Mouse (Mus musculus): Measurements from ENCODE around the gene Ercc4. TPM values are rescaled to one million over a fixed set of nuclear protein-coding genes. Genes with fewer than 3 reads are reported as not detected.
A peak's percentile ranks its signal among the peaks of the same experiment; 100 is the strongest.
"Not testable (repeated sequence)": the region's sequence is repeated elsewhere in the genome, so short reads cannot be mapped to it uniquely, and the experiment has no call there.

Gene Ercc4
- polyA plus RNA-seq (2015; fragmentation: Nextera tagmentation; extraction: Ambion mirVana), result 14.9 and 15.7 TPM in 2 replicates

DNA sequence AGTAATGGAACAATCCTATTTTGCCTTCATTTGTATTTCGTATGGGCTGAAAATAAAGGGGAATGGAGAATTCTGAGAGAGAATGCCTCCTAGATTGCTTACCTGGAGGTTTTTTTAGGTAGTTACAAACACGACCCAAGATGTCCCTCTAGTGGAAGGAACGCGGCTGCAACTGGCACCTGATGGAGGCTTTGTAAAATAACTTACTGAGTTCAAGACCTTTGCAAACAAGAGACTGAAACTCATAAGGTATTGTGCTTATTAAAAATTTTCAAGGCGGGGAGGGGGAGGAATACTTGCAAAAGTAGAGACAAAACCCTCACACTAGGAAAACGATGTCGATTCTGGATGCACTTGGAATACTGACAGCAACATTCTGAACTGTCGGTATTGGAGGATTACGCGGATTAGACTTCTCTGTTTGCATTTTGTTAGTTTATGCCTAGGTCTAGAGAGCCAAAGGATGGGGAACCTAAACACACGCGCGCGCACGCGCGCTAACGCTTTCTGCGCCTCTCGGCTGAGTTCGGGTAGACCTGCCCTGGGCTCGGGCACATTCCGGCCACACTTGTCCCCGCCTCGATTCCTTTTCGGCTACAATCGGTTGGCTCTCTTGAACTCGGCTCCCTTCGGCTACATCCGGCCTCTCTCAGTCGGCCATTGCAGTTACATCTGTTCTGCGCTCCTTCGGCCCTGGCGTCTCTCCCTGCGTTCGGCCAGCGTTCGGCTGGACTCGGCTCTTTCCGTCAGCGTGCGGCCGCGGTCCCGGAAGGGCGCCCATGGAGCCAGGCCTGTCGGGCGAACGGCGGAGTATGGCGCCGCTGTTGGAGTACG is at the start of gene Ercc4:
Gene Ercc4 (plus strand): TSS at position 529 of the 834 bp plus-strand sequence.
- Histone ChIP-seq H3K27me3 (no peaks in the 10 kb centered on the region), H3K27ac (peak within 1 kb of the TSS; percentile 93), H3K9me3 (no peaks in the 10 kb centered on the region), H3K4me2 (peak within 1 kb of the TSS; percentile 72), H3K36me3 (peaks cover 19% of the 10 kb centered on the region), H3K9ac (peak within 1 kb of the TSS; percentile 97), H3K4me1 (replicated peaks) (peaks cover 9% of the 10 kb centered on the region), H3K4me3 (peak within 1 kb of the TSS; percentile 70)
- WGBS, result 1% methylated on average over 53 of the region's 53 CpGs
- ATAC-seq (ENCODE audit: low FRiP score), result peak; percentile 99

DNA sequence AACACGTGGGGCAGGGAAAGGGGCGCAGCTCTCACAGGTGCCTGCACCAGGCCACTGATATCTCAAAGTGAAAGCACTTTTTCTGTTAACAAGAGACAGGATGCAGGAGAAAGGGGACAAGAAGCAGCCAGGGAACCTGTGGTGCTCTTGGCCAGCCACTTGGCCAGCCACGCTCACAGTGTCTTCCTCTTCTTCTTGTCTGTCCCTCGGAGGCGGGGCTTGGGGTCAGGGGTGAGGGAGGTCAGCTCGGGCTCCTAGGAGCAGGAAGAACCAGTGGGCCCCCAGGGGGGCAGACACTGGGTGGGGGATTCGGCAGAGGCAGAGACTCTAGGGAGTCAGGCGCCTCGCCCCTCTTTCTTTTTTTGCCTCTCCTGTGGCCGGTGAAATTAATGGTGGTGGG is 48.4 kb upstream of the Ercc4 start:
- ATAC-seq (ENCODE audit: low FRiP score), result no peak
- no peak overlapping the region for H3K4me2 ChIP-seq
- no peaks in the 10 kb centered on the region for H3K27me3 ChIP-seq
- H3K27ac ChIP-seq, result no peak overlapping the region
- no peak overlapping the region for H3K4me3 ChIP-seq
- no peak overlapping the region for H3K9ac ChIP-seq
- H3K4me1 ChIP-seq (replicated peaks), result no peaks in the 10 kb centered on the region; the same call in 1 of the 2 replicates
- no peaks in the 10 kb centered on the region for H3K9me3 ChIP-seq
- WGBS, result 32% methylated on average over 9 of the region's 10 CpGs
- H3K36me3 ChIP-seq, result no peaks in the 10 kb centered on the region

DNA sequence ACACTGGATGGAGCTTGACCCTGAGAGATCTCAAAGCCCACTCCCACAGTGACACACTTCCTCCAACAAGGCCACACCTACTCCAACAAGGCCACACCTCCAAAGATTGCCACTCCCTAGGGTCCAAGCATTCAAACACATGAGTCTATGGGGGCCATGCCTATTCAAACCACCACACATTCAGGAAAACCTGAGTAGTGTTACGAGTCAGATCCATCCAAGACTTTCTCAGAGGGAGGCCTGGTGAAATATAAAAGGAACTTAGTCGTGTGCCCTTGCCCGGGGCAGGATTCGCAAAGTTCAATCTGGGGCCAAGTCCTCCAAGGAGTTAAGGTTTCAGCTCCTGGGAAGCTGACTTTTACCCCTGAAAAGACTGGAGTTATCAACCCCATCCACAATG is 35.3 kb upstream of the Ercc4 start:
- ATAC-seq (ENCODE audit: low FRiP score), result no peak
- Histone ChIP-seq H3K9ac (no peak overlapping the region), H3K4me1 (replicated peaks) (0 out of 2 replicates have a peak, but pooled peaks cover 2% of the 10 kb centered on the region), H3K4me3 (no peak overlapping the region), H3K4me2 (no peak overlapping the region), H3K9me3 (no peaks in the 10 kb centered on the region), H3K27ac (no peak overlapping the region), H3K27me3 (no peaks in the 10 kb centered on the region), H3K36me3 (no peaks in the 10 kb centered on the region)
- 75% methylated on average over 4 of the region's 4 CpGs for WGBS

DNA sequence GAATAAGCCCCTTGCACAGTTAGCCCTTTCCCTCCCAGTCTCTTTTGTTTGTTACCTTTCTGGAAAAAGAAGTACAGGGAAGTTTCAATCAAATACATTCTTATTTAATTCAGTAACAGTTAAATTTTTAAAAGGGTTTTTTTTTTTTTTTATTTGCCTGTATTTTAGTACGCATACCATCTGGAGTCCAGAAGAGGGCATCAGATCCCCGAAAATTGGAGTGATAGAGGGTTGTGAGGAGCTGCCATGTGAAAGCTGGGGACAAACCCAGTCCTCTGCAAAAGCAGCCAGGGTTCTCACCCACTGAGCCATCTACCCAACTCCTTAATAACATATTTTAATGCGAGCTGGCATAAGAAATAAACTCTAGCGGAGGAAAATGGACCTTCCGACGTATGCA is 29.3 kb upstream of the Ercc4 start:
- no peak overlapping the region for H3K4me2 ChIP-seq
- no peak overlapping the region for H3K27ac ChIP-seq
- no peaks in the 10 kb centered on the region for H3K27me3 ChIP-seq
- no peaks in the 10 kb centered on the region for H3K9me3 ChIP-seq
- H3K4me1 ChIP-seq (replicated peaks), result 0 out of 2 replicates have a peak, but pooled peaks cover 4% of the 10 kb centered on the region
- H3K36me3 ChIP-seq, result no peaks in the 10 kb centered on the region
- no peak overlapping the region for H3K9ac ChIP-seq
- no peak for ATAC-seq (ENCODE audit: low FRiP score)
- no peak overlapping the region for H3K4me3 ChIP-seq
- 74% methylated on average over 6 of the region's 6 CpGs for WGBS

DNA sequence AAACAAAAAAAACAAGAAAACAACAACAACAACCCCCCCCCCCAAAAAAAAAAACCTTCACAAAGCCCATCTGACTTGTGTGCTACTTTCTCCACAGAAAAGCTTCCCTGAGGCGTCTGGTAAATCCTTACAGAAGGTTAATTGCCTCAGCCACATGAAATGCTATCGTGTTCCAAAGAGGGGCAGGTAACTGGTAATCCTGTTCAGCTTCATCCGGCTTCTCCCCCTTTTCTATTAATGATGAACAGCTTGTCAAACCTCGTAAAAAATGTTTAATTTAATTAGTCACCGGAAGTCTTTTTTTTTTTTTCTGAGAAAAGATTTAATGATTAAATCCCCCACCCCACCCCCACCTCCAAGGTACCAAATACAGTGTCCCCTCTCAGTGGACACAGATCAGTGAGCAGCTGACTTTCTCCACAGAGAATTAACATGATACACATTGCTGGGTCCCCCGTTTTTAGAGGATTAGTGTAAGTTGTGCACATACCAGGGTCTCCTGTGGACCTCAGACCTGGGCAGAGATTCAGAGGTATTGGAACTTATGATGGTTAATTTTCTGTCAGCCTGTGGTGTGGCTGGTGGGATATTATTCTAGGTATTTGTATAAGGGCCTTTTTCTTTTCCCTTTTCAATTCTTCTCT is 26.2 kb upstream of the Ercc4 start:
- Histone ChIP-seq H3K27ac (no peak overlapping the region), H3K36me3 (no peaks in the 10 kb centered on the region), H3K27me3 (no peaks in the 10 kb centered on the region), H3K4me1 (replicated peaks) (0 out of 2 replicates have a peak, but pooled peaks cover 4% of the 10 kb centered on the region), H3K4me2 (no peak overlapping the region), H3K9ac (no peak overlapping the region), H3K4me3 (no peak overlapping the region), H3K9me3 (no peaks in the 10 kb centered on the region)
- 75% methylated on average over 6 of the region's 6 CpGs for WGBS
- ATAC-seq (ENCODE audit: low FRiP score), result no peak

DNA sequence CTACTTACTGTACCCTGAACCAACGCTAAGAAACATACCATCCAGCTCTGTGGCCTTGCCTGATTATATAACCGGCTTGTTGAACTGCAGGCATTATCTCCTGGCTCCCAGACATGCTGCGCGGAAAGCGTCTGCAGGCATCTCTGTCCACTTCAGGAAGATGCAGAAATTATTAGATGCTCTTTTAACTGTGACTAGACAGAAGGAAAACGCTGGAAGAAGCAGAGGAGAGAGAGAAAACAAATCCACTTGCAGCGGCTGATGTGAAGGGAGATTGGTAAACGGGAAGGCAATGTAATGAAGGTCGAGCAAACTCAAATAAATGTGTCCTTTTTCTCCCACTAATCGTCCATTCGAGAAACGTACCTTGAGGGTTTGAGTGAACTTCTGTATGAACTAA is 1.1 kb upstream of the Ercc4 start:
- H3K9ac ChIP-seq, result 0 out of 2 replicates have a peak overlapping the region, but pooled peaks have one; percentile 97
- peaks cover 9% of the 10 kb centered on the region for H3K4me1 ChIP-seq (replicated peaks)
- H3K4me2 ChIP-seq, result no peak overlapping the region
- no peak overlapping the region for H3K27ac ChIP-seq
- ATAC-seq (ENCODE audit: low FRiP score), result no peak
- peaks cover 11% of the 10 kb centered on the region for H3K36me3 ChIP-seq
- H3K4me3 ChIP-seq, result no peak overlapping the region
- no peaks in the 10 kb centered on the region for H3K9me3 ChIP-seq
- 89% methylated on average over 12 of the region's 12 CpGs for WGBS
- H3K27me3 ChIP-seq, result no peaks in the 10 kb centered on the region

DNA sequence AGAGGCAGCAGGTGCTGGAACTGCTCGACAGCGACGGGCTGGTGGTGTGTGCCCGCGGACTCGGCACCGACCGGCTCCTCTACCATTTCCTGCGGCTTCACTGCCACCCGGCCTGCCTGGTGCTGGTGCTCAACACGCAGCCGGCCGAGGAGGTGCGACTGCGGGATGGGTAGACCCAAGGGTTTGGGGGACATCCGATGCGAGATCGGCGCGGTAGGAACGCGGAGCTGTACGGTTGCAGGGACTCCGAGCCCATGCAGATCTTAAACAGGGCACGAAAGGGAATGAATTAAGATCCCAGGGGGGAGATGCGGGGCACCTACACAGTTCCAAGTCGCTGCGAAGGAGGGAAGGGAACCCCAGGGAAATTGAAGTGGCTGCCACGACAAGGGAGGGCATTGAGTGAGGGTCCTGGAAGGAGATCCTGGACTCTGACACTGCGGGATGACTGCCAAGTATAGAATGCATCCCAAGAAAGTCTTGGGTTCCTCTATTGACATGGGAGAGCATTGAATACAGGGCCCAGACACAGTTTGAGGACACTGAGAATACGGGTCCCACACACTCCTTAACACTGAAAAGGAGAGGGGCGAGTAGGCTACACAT is 609 bp downstream of the Ercc4 start:
- Histone ChIP-seq H3K9me3 (no peaks in the 10 kb centered on the region), H3K4me3 (peak overlapping the region; percentile 70), H3K4me2 (peak overlapping the region; percentile 72), H3K4me1 (replicated peaks) (peaks cover 9% of the 10 kb centered on the region), H3K27ac (peak overlapping the region; percentile 93), H3K36me3 (peaks cover 27% of the 10 kb centered on the region), H3K9ac (peak overlapping the region; percentile 97), H3K27me3 (no peaks in the 10 kb centered on the region)
- WGBS, result under 1% methylated on average over 32 of the region's 32 CpGs
- no peak for ATAC-seq (ENCODE audit: low FRiP score)

DNA sequence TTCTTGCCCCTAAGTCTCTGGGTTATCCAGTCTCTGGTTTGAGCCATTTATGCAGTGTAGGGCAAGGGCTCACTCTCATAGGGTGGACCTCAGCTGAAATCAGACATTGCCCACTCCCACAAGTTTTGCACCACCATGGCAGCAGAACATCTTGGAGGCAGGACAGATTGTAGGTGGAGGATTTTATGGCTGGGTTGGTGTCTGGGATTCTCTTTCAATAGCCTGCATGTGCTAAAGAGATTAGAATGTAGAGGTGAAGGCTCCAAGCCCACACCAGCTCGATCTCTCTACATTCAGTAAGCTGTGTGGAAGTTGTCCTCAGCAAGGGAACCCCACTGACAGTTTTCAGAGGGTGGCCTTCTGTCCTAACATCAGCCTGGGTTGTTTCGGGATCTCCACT is 5.3 kb downstream of the Ercc4 start:
- no peak for ATAC-seq (ENCODE audit: low FRiP score)
- H3K9ac ChIP-seq, result no peak overlapping the region
- peaks cover 9% of the 10 kb centered on the region for H3K4me1 ChIP-seq (replicated peaks)
- peaks cover 37% of the 10 kb centered on the region for H3K36me3 ChIP-seq
- no peaks in the 10 kb centered on the region for H3K27me3 ChIP-seq
- no peaks in the 10 kb centered on the region for H3K9me3 ChIP-seq
- WGBS, result 96% methylated on average over 2 of the region's 2 CpGs
- H3K4me2 ChIP-seq, result no peak overlapping the region
- H3K27ac ChIP-seq, result no peak overlapping the region
- H3K4me3 ChIP-seq, result no peak overlapping the region

DNA sequence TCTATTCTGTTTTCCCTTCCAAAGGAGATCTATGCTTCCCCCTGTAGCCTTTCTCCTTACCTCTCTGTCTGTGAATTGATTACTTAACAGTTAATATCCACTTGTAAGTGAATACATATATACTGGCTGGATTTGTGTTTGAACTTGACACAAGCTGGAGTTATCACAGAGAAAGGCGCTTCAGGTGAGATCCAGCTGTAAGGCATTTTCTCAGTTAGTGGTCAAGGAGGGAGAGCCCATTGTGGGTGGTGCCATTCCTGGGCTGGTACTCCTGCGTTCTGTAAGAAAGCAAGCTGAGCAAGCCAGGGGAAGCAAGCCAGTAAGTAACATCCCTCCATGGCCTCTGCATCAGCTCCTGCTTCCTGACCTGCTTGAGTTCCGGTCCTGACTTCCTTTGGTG is 6.0 kb downstream of the Ercc4 start:
- H3K9ac ChIP-seq; H3K4me3 ChIP-seq; H3K4me1 ChIP-seq (replicated peaks); ATAC-seq (ENCODE audit: low FRiP score); H3K4me2 ChIP-seq; H3K27me3 ChIP-seq; H3K9me3 ChIP-seq; H3K27ac ChIP-seq: not testable (repeated sequence)
- 88% methylated on average over 3 of the region's 3 CpGs for WGBS
- H3K36me3 ChIP-seq, result peaks cover 37% of the 10 kb centered on the region

DNA sequence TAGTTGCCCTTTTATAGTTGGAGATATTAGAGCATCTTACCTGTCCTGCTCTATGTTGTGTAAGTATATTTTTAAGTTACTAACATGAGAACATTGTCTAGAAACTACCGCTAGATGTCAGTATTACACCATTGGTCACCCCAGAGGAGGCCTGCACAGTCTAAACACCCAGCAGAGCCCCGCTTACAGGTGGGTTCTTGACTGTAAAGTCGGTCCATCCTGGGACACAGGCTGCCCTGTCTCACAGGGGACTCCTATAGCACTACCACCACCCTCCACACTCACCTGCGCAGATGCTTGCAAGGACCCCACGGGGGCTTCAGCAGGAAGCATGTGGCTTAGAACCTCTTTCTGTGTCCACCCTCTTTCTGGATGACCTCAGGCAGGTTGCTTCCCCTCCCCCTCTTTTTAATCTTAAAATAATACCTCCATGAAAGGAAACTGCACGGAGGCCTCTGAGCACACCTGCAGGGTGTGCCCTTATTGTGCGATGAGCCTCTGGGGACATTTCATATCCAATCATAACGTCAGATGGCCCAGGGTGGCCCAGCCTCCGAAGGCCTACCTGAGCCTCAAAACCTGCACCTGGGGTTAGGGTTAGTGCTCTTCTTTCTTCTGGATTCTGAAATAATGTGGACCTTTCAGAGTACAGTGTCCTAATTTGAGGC is 7.9 kb downstream of the Ercc4 start:
- 66% methylated on average over 9 of the region's 9 CpGs for WGBS
- Histone ChIP-seq H3K4me2 (no peak overlapping the region), H3K27ac (no peak overlapping the region), H3K9ac (no peak overlapping the region), H3K36me3 (peaks cover 52% of the 10 kb centered on the region), H3K27me3 (no peaks in the 10 kb centered on the region), H3K9me3 (no peaks in the 10 kb centered on the region), H3K4me3 (no peak overlapping the region), H3K4me1 (replicated peaks) (no peaks in the 10 kb centered on the region)
- peak; percentile 89 for ATAC-seq (ENCODE audit: low FRiP score)

DNA sequence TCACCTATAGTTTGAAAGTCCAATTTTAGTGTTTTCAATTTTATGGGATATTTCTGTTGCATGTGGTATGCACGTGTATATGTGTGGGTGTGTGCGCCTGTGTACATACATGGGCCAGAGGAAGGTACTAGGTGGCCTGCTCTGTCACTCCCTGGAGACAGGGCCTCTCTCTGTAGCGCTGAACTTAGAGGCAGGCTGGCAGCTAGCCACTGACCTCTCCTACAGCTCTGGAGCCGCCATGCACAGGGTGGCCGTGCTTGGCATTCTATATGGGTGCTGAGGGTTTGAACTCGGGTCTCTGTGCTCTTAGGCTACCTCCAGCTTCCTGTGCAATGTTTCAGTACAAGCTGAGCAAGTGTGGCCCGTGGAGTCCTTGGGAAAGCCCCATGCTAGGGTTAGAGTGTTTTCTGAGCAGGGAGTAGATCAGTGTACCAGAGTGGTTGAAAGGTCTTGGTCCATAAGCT is 8.5 kb downstream of the Ercc4 start:
- no peaks in the 10 kb centered on the region for H3K4me1 ChIP-seq (replicated peaks)
- H3K36me3 ChIP-seq, result peaks cover 53% of the 10 kb centered on the region
- H3K9me3 ChIP-seq, result no peaks in the 10 kb centered on the region
- 95% methylated on average over 7 of the region's 7 CpGs for WGBS
- no peak overlapping the region for H3K4me2 ChIP-seq
- H3K4me3 ChIP-seq, result no peak overlapping the region
- peak; percentile 49; the same call in 1 of the 2 replicates for ATAC-seq (ENCODE audit: low FRiP score)
- H3K9ac ChIP-seq, result no peak overlapping the region
- no peak overlapping the region for H3K27ac ChIP-seq
- no peaks in the 10 kb centered on the region for H3K27me3 ChIP-seq

DNA sequence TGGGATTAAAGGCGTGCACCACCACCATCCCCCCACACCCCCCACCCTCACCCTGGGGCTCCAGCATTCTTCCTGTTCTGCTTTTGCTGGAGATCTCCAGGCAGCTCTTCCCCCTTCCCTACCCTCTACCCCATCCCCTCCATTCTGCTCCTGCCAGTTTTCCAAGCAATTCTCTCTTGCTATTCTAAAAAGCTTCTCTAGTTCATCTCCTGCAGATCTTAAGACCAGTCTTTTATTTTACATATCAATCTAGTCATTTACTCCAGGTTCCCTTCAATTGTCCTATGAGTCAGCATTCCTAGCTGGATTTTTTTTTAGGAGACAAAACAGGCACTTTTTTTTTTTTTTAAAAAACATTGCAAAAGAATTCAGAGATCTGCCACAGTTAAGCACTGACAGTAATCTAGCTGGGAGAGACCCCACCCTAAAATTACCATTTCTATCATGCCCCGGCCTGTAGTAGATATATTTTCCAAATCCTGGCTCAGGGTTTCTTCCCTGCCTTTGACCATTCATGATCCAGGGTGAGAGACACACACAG is 9.3 kb downstream of the Ercc4 start:
- no peak overlapping the region for H3K4me2 ChIP-seq
- H3K4me1 ChIP-seq (replicated peaks), result no peaks in the 10 kb centered on the region
- H3K9ac ChIP-seq, result no peak overlapping the region
- no peak overlapping the region for H3K4me3 ChIP-seq
- H3K27me3 ChIP-seq, result no peaks in the 10 kb centered on the region
- H3K36me3 ChIP-seq, result peaks cover 51% of the 10 kb centered on the region
- no peak overlapping the region for H3K27ac ChIP-seq
- ATAC-seq (ENCODE audit: low FRiP score), result no peak
- no peaks in the 10 kb centered on the region for H3K9me3 ChIP-seq
- 96% methylated on average over 2 of the region's 2 CpGs for WGBS

Data from hindbrain, embryonic 13.5 days (tissue).